Mouse (Mus musculus) neural tube, embryonic 13.5 days (tissue): ENCODE measurements around the gene Vsx2. TPM values are rescaled to one million over a fixed set of nuclear protein-coding genes. Genes with fewer than 3 reads are reported as not detected.

Source experiments
- ATAC-seq: fragments of 200-750 bp; cut with Nextera tagmentation; 2 replicates; pipeline ENCODE4 v1.8.0; 2017; ENCODE audit warnings: low read depth, mild to moderate bottlenecking, moderate TSS enrichment, moderate library complexity
- H3K27ac ChIP-seq: fragments of 300-500 bp; sonication (generic); replicated peaks from 2 replicates; pipeline ENCODE4 v1.5.1; 2015; ENCODE audit warnings: moderate library complexity, mild to moderate bottlenecking, inconsistent platforms
- H3K27me3 ChIP-seq: fragments of 300-500 bp; sonication (generic); 2 replicates; pipeline ENCODE4 v1.6.1; 2015; ENCODE audit warnings: mild to moderate bottlenecking, inconsistent platforms
- H3K36me3 ChIP-seq: fragments of 300-500 bp; sonication (generic); 2 replicates; pipeline ENCODE4 v1.6.1; 2015; ENCODE audit warnings: mild to moderate bottlenecking, inconsistent platforms
- H3K4me1 ChIP-seq: fragments of 300-500 bp; sonication (generic); replicated peaks from 2 replicates; pipeline ENCODE4 v1.6.1; 2015; ENCODE audit warnings: inconsistent platforms
- H3K4me2 ChIP-seq: fragments of 300-500 bp; sonication (generic); 2 replicates; pipeline ENCODE4 v1.6.1; 2015; ENCODE audit warnings: inconsistent platforms, mild to moderate bottlenecking, moderate library complexity
- H3K4me3 ChIP-seq: fragments of 300-500 bp; sonication (generic); 2 replicates; pipeline ENCODE4 v1.5.1; 2015; ENCODE audit warnings: mild to moderate bottlenecking, inconsistent platforms
- H3K9ac ChIP-seq: fragments of 300-500 bp; sonication (generic); 2 replicates; pipeline ENCODE4 v1.6.1; 2015; ENCODE audit warnings: moderate library complexity, mild to moderate bottlenecking, inconsistent platforms
- H3K9me3 ChIP-seq: fragments of 300-500 bp; sonication (generic); 2 replicates; pipeline ENCODE4 v1.6.1; 2016; ENCODE audit warnings: inconsistent platforms
- WGBS: fragments of 180-500 bp; shearing (Covaris S2); methylation state at CpG from one replicate; pipeline ENCODE4 v1.1.7; 2015; 5-methylcytosine and 5-hydroxymethylcytosine counted together
- polyA plus RNA-seq: library from polyadenylated mRNA; unstranded; fragments of >200 nt; fragmentation: Nextera tagmentation; extraction: Ambion mirVana; gene quantifications from 2 replicates; pipeline ENCODE4 v1.2.1, GENCODE M21; 2015

Gene Vsx2
- polyA plus RNA-seq, 1 experiment from 2014 or later: 7.7 TPM

DNA sequence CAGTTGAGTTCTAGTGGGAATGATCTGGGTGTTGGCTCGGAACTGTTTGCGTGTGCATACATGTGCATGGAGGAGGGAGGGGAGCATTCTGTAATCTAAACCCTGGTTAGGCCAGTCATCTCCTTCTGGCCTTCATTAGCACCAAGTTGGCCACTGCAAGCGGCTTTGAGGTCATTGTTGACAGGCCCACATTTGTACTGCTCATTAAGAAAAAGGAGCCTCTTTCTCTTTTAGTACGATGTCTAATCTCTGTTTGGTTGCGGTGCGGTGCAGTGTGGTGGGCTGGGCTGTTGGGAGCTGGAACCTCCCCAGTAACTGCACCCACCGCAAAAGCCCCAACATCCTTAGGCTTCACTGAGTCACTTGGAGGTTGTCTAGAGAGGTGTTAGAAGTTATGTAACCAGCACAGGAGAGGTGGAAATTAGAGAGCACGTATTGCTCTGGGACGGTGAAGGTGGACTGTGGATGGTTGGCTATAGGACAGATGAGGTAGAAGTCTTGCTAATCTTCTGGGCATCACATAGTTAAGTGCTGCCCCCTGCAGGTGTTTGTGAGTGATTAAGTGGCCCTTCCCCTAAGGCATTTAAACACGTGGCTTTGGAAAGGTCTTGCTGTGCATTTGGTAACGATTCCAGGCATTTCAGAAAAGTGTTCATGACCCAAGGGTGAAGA, 8.3 kb downstream of the Vsx2 start:
- Histone ChIP-seq H3K4me2 (no peak overlapping the region), H3K27ac (no peak overlapping the region), H3K4me3 (no peak overlapping the region), H3K4me1 (no peaks in the 10 kb centered on the region), H3K27me3 (peaks cover 59% of the 10 kb centered on the region), H3K36me3 (no peaks in the 10 kb centered on the region), H3K9me3 (no peaks in the 10 kb centered on the region), H3K9ac (no peak overlapping the region)
- no peak for ATAC-seq
- 74% methylated on average over 11 of the region's 11 CpGs for WGBS

DNA sequence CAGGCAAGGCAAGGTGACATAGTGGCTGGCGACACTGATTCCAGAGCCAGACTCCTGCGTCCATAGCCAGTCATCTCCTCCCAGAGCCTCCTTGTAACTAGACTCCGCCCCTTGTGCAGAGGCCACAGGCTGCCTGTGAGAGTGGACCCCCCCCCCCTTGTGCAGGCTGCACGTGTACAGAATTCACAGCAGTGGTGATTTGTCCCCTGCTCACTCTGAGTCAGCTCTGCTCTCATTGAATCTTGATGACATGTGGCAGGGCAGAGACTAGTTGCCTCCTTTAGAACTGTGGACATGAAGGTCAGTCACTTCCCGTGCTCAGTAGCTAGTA, 8.8 kb downstream of the Vsx2 start:
- H3K27ac ChIP-seq: no peak overlapping the region
- no peak for ATAC-seq
- no peak overlapping the region for H3K4me3 ChIP-seq
- WGBS: 32% methylated on average over 5 of the region's 5 CpGs
- H3K4me1 ChIP-seq: no peaks in the 10 kb centered on the region
- no peak overlapping the region for H3K9ac ChIP-seq
- no peak overlapping the region for H3K4me2 ChIP-seq
- peaks cover 54% of the 10 kb centered on the region for H3K27me3 ChIP-seq
- no peaks in the 10 kb centered on the region for H3K36me3 ChIP-seq
- no peaks in the 10 kb centered on the region for H3K9me3 ChIP-seq

DNA sequence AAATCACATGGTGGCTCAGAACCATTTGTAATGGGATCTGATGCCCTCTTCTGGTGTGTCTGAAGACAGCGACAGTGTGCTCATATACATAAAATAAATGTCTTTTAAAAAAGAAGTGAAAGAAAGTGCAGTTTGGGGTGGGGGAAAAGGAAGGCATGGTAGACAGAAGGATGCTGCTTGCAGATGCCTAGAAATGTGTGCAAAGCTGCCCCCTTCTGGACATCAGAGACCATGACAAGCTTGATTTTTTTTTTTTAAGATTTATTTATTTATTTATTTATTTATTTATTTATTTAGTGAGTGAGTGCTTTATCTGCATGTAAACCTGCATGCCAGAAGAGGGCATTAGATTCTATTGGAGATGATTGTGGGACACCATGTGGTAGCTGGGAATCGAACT, 11.7 kb downstream of the Vsx2 start:
- Histone ChIP-seq H3K4me3 (no peak overlapping the region), H3K4me2 (no peak overlapping the region), H3K27me3 (peaks cover 31% of the 10 kb centered on the region), H3K4me1 (no peaks in the 10 kb centered on the region), H3K9ac (no peak overlapping the region), H3K36me3 (no peaks in the 10 kb centered on the region), H3K27ac (no peak overlapping the region), H3K9me3 (no peaks in the 10 kb centered on the region)
- ATAC-seq: no peak
- WGBS: 93% methylated on average over 2 of the region's 2 CpGs

DNA sequence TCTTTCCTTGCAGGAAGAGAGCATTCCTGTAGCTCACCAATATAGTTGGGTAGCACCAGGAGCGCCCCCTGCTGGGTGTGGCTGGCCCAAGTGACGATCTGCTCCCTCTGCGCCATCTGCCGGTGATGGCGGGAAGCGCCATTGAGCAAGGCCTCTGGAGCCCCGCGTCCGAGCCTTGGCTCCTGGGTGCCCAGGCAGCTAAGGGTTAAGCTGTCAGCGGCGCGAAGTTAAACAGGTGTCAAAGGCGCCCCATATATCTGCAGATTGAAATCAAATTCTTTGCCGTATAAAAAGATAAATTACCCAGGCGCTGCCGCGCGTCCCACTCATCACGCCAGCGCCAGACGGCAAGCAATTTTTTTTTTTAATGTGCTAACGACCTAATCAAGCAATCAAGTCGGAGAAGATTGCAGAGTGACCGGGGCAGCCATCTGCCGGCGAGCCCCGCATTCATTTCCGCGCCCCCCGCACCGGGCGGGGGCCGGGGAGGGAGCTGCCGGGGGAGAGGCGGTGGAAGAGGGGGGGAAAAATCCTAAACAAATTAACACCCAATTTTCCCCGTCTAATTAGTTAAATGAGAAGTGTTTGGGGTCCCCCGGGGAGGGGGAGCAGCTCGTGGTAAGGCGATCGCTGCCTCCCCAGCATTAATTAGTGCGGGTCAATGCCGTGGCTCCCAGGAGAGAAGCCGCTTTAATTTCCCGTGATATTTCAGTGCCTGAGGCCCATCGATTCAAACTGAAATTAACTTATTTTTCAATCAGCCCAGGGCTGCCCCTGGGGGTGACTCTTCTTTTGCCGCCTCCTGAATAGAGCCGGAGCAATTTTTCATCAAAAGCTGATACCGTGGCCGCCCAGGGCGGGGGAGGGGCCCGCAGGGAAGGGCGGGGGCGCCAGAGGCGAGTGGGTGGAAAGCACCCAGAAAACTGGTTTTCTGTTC, 20.5 kb downstream of the Vsx2 start:
- WGBS: 1% methylated on average over 53 of the region's 54 CpGs
- Histone ChIP-seq H3K4me2 (peak overlapping the region; percentile 77), H3K27me3 (peaks cover 14% of the 10 kb centered on the region), H3K9me3 (no peaks in the 10 kb centered on the region), H3K4me3 (peak overlapping the region; percentile 44), H3K4me1 (peaks cover 14% of the 10 kb centered on the region), H3K9ac (peak overlapping the region; percentile 71), H3K27ac (peak overlapping the region; percentile 72), H3K36me3 (no peaks in the 10 kb centered on the region)
- peak; percentile 75 for ATAC-seq

DNA sequence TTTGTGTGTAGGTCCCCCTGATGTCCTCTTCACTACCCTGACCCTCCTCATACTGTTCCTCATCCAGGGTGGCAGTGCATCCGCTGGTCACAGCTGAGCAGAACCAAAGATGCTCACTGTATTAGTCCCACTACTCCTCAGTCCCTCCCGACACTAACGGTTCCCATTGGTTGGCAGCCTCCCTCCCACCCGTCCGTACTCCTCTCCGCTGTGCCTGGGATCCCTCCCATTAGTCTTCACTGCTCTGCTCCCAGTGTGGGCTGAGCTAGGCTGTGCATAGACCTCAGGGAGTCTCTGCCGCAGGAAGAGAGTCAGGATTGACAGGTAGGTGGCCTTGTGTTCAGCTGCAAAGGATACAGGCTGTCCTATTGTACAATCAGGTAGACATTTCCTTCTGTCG, 28.8 kb downstream of the Vsx2 start:
- Histone ChIP-seq H3K4me1 (no peaks in the 10 kb centered on the region), H3K9me3 (no peaks in the 10 kb centered on the region), H3K36me3 (peaks cover 11% of the 10 kb centered on the region), H3K27me3 (peaks cover 7% of the 10 kb centered on the region), H3K9ac (no peak overlapping the region), H3K27ac (no peak overlapping the region), H3K4me3 (no peak overlapping the region), H3K4me2 (no peak overlapping the region)
- ATAC-seq: peak; percentile 53; the same call in 1 of the 2 replicates
- WGBS: 17% methylated on average over 8 of the region's 8 CpGs

DNA sequence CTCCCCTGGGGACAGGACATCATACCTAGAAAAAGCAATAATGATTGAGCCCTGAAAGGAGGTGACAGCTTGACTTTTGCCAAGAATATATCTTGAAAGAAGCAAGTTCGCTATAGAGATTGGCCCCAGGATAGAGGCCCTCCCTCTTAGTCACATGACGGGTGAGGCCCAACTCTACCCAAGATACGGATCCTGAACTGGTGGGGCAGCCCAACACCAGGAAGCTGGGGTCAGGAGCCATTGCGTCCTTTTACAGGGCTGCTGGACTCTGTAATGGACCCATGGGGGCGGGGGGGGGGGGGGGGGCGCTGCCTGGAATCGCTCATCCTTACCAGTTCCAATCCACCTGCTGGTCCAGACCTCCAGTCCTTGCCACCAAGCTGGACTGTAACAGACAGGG, 34.4 kb downstream of the Vsx2 start:
- Histone ChIP-seq H3K4me3 (no peak overlapping the region), H3K9me3 (no peaks in the 10 kb centered on the region), H3K9ac (no peak overlapping the region), H3K4me1 (no peaks in the 10 kb centered on the region), H3K4me2 (no peak overlapping the region), H3K36me3 (peaks cover 34% of the 10 kb centered on the region), H3K27me3 (peaks cover 6% of the 10 kb centered on the region; the same call in 1 of the 2 replicates), H3K27ac (no peak overlapping the region)
- 94% methylated on average over 6 of the region's 7 CpGs for WGBS
- no peak for ATAC-seq

DNA sequence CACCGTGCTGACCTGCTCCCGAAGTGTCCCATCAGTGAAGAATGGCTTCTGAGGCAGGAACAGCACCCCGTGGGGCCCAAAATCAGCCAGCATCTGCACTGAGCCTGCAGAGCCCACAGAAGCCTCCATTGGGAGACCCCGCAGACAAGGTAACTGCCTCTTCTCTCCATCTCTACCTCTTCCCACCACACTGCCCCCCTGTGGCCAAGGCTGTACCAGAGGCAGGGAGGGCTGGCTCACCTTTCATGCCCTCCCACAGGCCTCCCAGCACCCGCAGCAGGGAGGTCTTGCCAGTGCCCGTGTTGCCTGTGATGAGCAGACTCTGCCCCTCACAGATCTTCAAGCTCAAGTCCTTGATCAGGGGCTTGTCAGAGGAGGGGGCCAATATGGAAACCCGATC, 36.3 kb downstream of the Vsx2 start:
- H3K9ac ChIP-seq: no peak overlapping the region
- no peaks in the 10 kb centered on the region for H3K4me1 ChIP-seq
- 77% methylated on average over 7 of the region's 7 CpGs for WGBS
- ATAC-seq: no peak
- H3K27me3 ChIP-seq: no peaks in the 10 kb centered on the region
- H3K4me2 ChIP-seq: no peak overlapping the region
- H3K27ac ChIP-seq: no peak overlapping the region
- H3K4me3 ChIP-seq: no peak overlapping the region
- H3K36me3 ChIP-seq: peaks cover 34% of the 10 kb centered on the region
- no peaks in the 10 kb centered on the region for H3K9me3 ChIP-seq

DNA sequence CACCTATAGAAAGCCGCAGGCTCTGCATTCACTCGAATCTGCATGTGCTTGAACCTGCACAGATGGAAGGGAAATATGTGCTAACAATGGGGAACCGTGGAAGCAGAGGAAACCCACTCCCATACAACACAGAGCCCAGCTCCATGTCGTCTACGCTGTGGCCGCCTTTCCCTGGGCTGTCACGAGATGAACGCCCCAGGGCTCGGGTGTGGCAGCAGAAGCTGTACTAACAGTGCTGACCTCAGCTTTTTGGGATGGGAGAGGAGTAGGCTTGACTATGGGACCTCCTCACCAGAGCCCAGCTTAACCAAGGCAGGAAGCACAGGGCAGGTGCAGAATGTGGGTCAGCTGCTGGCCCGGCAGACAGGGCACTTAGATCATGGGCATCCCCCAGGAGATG, 42.2 kb downstream of the Vsx2 start:
- Histone ChIP-seq H3K27ac (no peak overlapping the region), H3K4me1 (peaks cover 3% of the 10 kb centered on the region), H3K4me3 (no peak overlapping the region), H3K9me3 (no peaks in the 10 kb centered on the region), H3K36me3 (peaks cover 12% of the 10 kb centered on the region), H3K9ac (no peak overlapping the region), H3K4me2 (no peak overlapping the region), H3K27me3 (no peaks in the 10 kb centered on the region)
- no peak for ATAC-seq
- WGBS: 91% methylated on average over 10 of the region's 10 CpGs

DNA sequence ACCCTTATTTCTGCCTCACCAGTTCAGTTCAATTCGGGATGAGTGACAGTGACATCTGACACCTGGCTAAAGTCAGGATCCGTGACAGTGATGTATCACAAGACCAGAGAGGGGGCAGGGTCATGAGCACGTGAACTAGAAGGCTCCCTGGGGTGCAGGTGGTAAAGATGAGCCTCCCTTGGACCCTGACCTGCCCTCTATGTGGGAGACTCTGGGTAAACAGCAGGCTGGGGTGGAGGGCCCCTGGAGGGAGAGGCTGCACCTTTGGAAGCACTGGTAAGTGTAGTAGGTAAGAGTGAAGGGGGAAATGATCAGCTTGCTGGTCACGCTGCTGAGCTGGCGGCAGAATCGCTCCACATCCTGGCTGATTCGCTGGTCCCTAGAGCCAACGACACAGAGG, 43.0 kb downstream of the Vsx2 start:
- Histone ChIP-seq H3K4me2 (no peak overlapping the region), H3K4me1 (peaks cover 5% of the 10 kb centered on the region), H3K36me3 (peaks cover 9% of the 10 kb centered on the region), H3K4me3 (no peak overlapping the region), H3K9me3 (no peaks in the 10 kb centered on the region), H3K27me3 (no peaks in the 10 kb centered on the region), H3K27ac (no peak overlapping the region), H3K9ac (no peak overlapping the region)
- no peak for ATAC-seq
- WGBS: 65% methylated on average over 8 of the region's 8 CpGs

DNA sequence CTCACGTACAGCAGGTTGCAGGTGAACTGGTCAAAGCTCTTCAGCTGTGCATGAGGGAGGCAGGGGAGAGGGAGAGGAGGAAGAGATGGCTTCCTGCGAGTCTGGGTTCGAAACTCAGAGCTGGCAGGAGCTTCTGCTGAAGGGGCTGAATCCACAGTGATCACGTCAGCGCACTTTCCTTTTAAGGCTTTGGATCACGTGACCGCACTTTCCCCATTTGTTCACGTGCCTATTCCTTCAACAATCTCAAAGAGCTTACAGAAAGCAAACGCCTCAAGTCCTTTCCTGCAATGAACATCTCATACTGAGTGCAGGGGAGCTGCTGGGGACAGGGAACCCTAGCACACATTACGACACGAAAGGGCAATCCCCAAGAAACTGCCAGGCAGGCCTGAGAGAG, 44.4 kb downstream of the Vsx2 start:
- Histone ChIP-seq H3K4me2 (no peak overlapping the region), H3K9me3 (no peaks in the 10 kb centered on the region), H3K9ac (no peak overlapping the region), H3K27ac (no peak overlapping the region), H3K4me1 (peaks cover 8% of the 10 kb centered on the region), H3K4me3 (no peak overlapping the region), H3K27me3 (no peaks in the 10 kb centered on the region), H3K36me3 (no peaks in the 10 kb centered on the region)
- 89% methylated on average over 11 of the region's 11 CpGs for WGBS
- ATAC-seq: no peak

DNA sequence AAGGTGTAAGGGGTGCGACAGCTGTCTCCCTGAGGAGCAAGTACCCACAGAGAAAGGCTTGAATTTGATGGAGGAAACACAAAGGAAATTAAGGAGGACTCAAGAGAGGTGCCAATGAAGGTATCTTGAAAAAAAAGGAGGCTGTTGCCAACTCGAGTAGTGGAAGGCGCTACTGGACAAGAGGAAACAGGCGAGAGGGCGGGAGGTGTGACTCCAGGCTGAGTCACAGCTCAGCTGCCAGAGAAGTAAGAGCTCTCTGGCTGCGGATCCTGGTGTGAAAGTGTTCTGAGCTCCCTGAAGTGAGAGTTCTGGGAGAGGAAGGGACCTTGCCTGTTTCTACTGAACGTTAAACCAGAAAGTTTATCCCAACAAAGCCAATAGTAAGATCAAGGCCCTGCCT, 45.0 kb downstream of the Vsx2 start:
- 73% methylated on average over 7 of the region's 7 CpGs for WGBS
- no peaks in the 10 kb centered on the region for H3K27me3 ChIP-seq
- ATAC-seq: no peak
- H3K9me3 ChIP-seq: no peaks in the 10 kb centered on the region
- no peak overlapping the region for H3K9ac ChIP-seq
- no peaks in the 10 kb centered on the region for H3K36me3 ChIP-seq
- H3K4me3 ChIP-seq: no peak overlapping the region
- no peak overlapping the region for H3K27ac ChIP-seq
- H3K4me1 ChIP-seq: peaks cover 8% of the 10 kb centered on the region
- no peak overlapping the region for H3K4me2 ChIP-seq

DNA sequence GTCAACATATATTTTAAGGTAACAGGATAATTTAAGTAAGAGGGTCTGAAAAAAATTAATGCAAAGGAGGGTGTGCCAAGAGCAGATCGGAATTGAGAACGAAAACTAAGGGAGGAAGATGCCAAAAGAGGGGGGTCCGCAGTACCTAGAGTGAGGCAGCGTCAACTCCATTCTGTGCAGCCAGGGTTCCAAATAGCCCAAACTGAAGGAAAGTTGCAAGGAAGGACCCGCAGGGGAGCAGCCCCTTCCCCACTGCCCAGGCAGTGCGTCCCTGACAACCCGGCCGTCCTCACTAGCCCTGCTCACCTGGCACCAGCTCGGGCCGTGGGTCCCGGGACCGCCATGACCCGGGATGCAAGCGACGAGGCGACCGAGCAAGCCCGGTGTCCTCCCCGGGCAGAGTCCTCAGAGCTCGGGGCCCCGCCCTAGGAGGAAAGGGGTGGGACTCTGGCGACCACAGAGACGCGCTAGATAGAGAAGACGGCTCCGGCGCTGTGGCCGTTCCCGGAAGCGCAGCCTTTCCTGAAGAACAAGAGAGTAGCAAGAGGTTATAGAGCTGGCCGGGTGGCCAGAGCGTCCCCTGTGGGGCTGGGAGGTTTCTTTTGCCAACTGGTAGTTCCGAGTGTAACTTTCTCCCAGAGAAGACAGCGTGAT, 47.5 kb downstream of the Vsx2 start, which contains the start of gene Abcd4:
Abcd4 (minus strand) TSS at position 437 of the 654 bp plus-strand sequence.
- under 1% methylated on average over 34 of the region's 34 CpGs for WGBS
- 0 out of 2 replicates have a peak within 1 kb of the TSS, but pooled peaks have one; percentile 9 for H3K27ac ChIP-seq
- no peaks in the 10 kb centered on the region for H3K27me3 ChIP-seq
- H3K9ac ChIP-seq: peak within 1 kb of the TSS; percentile 78
- no peaks in the 10 kb centered on the region for H3K36me3 ChIP-seq
- ATAC-seq: peak; percentile 98
- peaks cover 12% of the 10 kb centered on the region for H3K4me1 ChIP-seq
- peak within 1 kb of the TSS; percentile 66 for H3K4me3 ChIP-seq
- H3K9me3 ChIP-seq: no peaks in the 10 kb centered on the region
- peak within 1 kb of the TSS; percentile 70 for H3K4me2 ChIP-seq
